Mouse (Mus musculus): ENCODE results near the gene Ppp2ca. TPM values are rescaled to one million over a fixed set of nuclear protein-coding genes. Genes with fewer than 3 reads are reported as not detected.

The Ppp2ca gene
- polyA plus RNA-seq, 1 experiment from 2014 or later, result 91.2 TPM

Small RNA genes lying within 50 kb of the gene (microRNA-seq; reads per million reads assigned to microRNA genes)
- 0.50 reads per million for gene Gm24157 (ENCODE audit: borderline number of aligned reads)
- 9.0 reads per million, percentile 28 among the genes with 10 or more reads in this experiment for gene Mir3061 (ENCODE audit: borderline number of aligned reads)

Other genes starting within 250 kb of the Ppp2ca start
- gene Jade2, start 241.0 kb upstream of the Ppp2ca start, polyA plus RNA-seq (2014; fragmentation: Nextera tagmentation; extraction: Ambion mirVana), result 1.1 and 1.4 TPM in 2 replicates
- gene Cdkn2aipnl, start 131.0 kb upstream of the Ppp2ca start, polyA plus RNA-seq (2014; fragmentation: Nextera tagmentation; extraction: Ambion mirVana), result 80.1 and 90.8 TPM in 2 replicates
- 160 and 165 TPM in 2 replicates for gene Ube2b, start 97.9 kb upstream of the Ppp2ca start, polyA plus RNA-seq (2014; fragmentation: Nextera tagmentation; extraction: Ambion mirVana)
- 10.0 and 10.2 TPM in 2 replicates for gene Cdkl3, start 94.5 kb upstream of the Ppp2ca start, polyA plus RNA-seq (2014; fragmentation: Nextera tagmentation; extraction: Ambion mirVana)
- gene Olfr1373, start 46.8 kb downstream of the Ppp2ca start, polyA plus RNA-seq (2014; fragmentation: Nextera tagmentation; extraction: Ambion mirVana), result not detected in 2 replicates
- gene Olfr1371, start 115.3 kb downstream of the Ppp2ca start, polyA plus RNA-seq (2014; fragmentation: Nextera tagmentation; extraction: Ambion mirVana), result not detected in 2 replicates
- gene Skp1a, start 133.3 kb downstream of the Ppp2ca start, polyA plus RNA-seq (2014; fragmentation: Nextera tagmentation; extraction: Ambion mirVana), result 737 and 739 TPM in 2 replicates
- gene Tcf7, start 184.3 kb downstream of the Ppp2ca start, polyA plus RNA-seq (2014; fragmentation: Nextera tagmentation; extraction: Ambion mirVana), result 17.8 and 27.7 TPM in 2 replicates